In genomic region chr3:100489133-100490009, GRCm38 (mm10) we compare ENCODE assay signal across 7 mouse cellular contexts. TPM values are rescaled to one million over a fixed set of nuclear protein-coding genes. Genes with fewer than 3 reads are reported as not detected.
A peak's percentile ranks its signal among the peaks of the same experiment; 100 is the strongest.
DNase-seq lines count a peak whose midpoint lies in the region; ATAC-seq and TF ChIP-seq lines count a peak whose summit lies in the region.

Tent5c (minus strand) TSS chr3:100489324.

- no peaks in the 10 kb centered on the region for H3K36me3 ChIP-seq in intestine, postnatal 0 days (ENCODE audit: control insufficient read depth, insufficient read depth)
- no peaks in the 10 kb centered on the region for H3K36me3 ChIP-seq in midbrain, embryonic 12.5 days
- no peaks in the 10 kb centered on the region for H3K36me3 ChIP-seq in small intestine, adult 2 months (ENCODE audit: control insufficient read depth, insufficient read depth, low read length)

- WGBS in intestine, postnatal 0 days = 0% methylated on average over 52 of the region's 73 CpGs
- WGBS in midbrain, embryonic 12.5 days = under 1% methylated on average over 73 of the region's 73 CpGs
- under 1% methylated on average over 71 of the region's 73 CpGs for whole genome bisulfite sequencing in small intestine, adult 2 months

- H3K27me3 ChIP-seq in intestine, postnatal 0 days (replicated peaks; ENCODE audit: control insufficient read depth, insufficient read depth, low read length) = 0 out of 2 replicates have a peak, but pooled peaks cover 4% of the 10 kb centered on the region
- peaks cover 56% of the 10 kb centered on the region for H3K27me3 ChIP-seq in midbrain, embryonic 12.5 days
- H3K27me3 ChIP-seq in small intestine, adult 2 months (ENCODE audit: control insufficient read depth, insufficient read depth, low read length) = no peaks in the 10 kb centered on the region

- peak within 1 kb of the TSS; percentile 69 for H3K4me3 ChIP-seq in intestine, postnatal 0 days (ENCODE audit: low read depth, low read length)
- H3K4me3 ChIP-seq in midbrain, embryonic 12.5 days = peak within 1 kb of the TSS; percentile 69
- peak within 1 kb of the TSS; percentile 89 for H3K4me3 ChIP-seq in small intestine, adult 2 months (ENCODE audit: low read depth, low read length)

- H3K4me2 ChIP-seq in intestine, postnatal 0 days (replicated peaks; ENCODE audit: low read depth) = peak within 1 kb of the TSS; percentile 91
- H3K4me2 ChIP-seq in midbrain, embryonic 12.5 days (replicated peaks) = peak within 1 kb of the TSS; percentile 99

- intact Hi-C loops in left cerebral cortex, postnatal 4 days (cut with DNase I) = no loop called here

- H3K4me1 ChIP-seq in intestine, postnatal 0 days (replicated peaks; ENCODE audit: control insufficient read depth, insufficient read depth, low read length) = no peaks in the 10 kb centered on the region
- H3K4me1 ChIP-seq in midbrain, embryonic 12.5 days = peaks cover 17% of the 10 kb centered on the region
- peaks cover 4% of the 10 kb centered on the region; the same call in 1 of the 2 replicates for H3K4me1 ChIP-seq in small intestine, adult 2 months (ENCODE audit: control insufficient read depth, insufficient read depth, insufficient read length, low read length)

- no peak for TF ChIP-seq CTCF in intestine, postnatal 0 days (IDR thresholded peaks at IDR 0.05; ENCODE audit: low read depth)
- no peak for TF ChIP-seq CTCF in small intestine, adult 2 months (IDR thresholded peaks at IDR 0.05; ENCODE audit: extremely low read depth, insufficient read length, insufficient replicate concordance, low read depth, low read length)

- TF ChIP-seq POLR2A in small intestine, adult 2 months (IDR thresholded peaks at IDR 0.05; ENCODE audit: low read depth, low read length) = peak; percentile 70; the same call in 1 of the 2 replicates

- ATAC-seq in intestine, postnatal 0 days = peak; percentile 96
- ATAC-seq in midbrain, embryonic 12.5 days (ENCODE audit: low FRiP score, low read depth) = peak; percentile 92

- no peaks in the 10 kb centered on the region for H3K9me3 ChIP-seq in intestine, postnatal 0 days (ENCODE audit: control insufficient read depth)
- H3K9me3 ChIP-seq in midbrain, embryonic 12.5 days = no peaks in the 10 kb centered on the region

- H3K9ac ChIP-seq in intestine, postnatal 0 days (ENCODE audit: low read depth, low read length) = peak within 1 kb of the TSS; percentile 62
- peak within 1 kb of the TSS; percentile 59 for H3K9ac ChIP-seq in midbrain, embryonic 12.5 days (replicated peaks)

- peak within 1 kb of the TSS; percentile 28 for H3K27ac ChIP-seq in intestine, postnatal 0 days (ENCODE audit: low read depth, low read length)
- 0 out of 2 replicates have a peak within 1 kb of the TSS, but pooled peaks have one; percentile 30 for H3K27ac ChIP-seq in midbrain, embryonic 12.5 days (replicated peaks)
- peak within 1 kb of the TSS; percentile 30 for H3K27ac ChIP-seq in small intestine, adult 2 months (ENCODE audit: insufficient read depth, low read depth, low read length)

- DNase-seq in adrenal gland, adult 8-10 months = peak; percentile 94
- peak; percentile 92 for DNase-seq in embryo, embryonic 9.5 days (ENCODE audit: extremely low spot score)
- peak; percentile 90 to 96 for DNase-seq in gastrocnemius, postnatal 4 days (ENCODE audit: low spot score in 2 of 2)
- peak; percentile 94 for DNase-seq in left cerebral cortex, postnatal 4 days

RNA-seq across cellular contexts. Expression of gene Tent5c, which starts in this region (rescaled TPM):
- total RNA-seq in adrenal gland, adult 8-10 months (2022) = 1 to 10 TPM; 3.5 to 8.8 (median 5.1) TPM
- 1 to 10 TPM; 4.0 to 6.5 TPM for total RNA-seq in gastrocnemius, postnatal 4 days (2021)
- 1.8 TPM in 2 replicates for polyA plus RNA-seq in intestine, postnatal 0 days (2015; fragmentation: Nextera tagmentation; extraction: Ambion mirVana)
- 1 to 10 TPM; 1.0 to 1.8 TPM for total RNA-seq in left cerebral cortex, postnatal 4 days (2021)
- polyA plus RNA-seq in midbrain, embryonic 12.5 days (2016; fragmentation: Nextera tagmentation; extraction: Ambion mirVana) = 8.0 and 9.1 TPM in 2 replicates
- polyA plus RNA-seq in small intestine, adult 2 months (2012; rRNA removed) = 7.7 and 10.3 TPM in 2 replicates

Comparison
In these comparisons a context has a peak if more than half of its experiments do, and no peak if none do; other contexts are left out.
1. Peak in every context shown above with its lines: DNase-seq, ATAC-seq, H3K4me3 ChIP-seq and H3K27ac ChIP-seq.